Mouse (Mus musculus) retina, postnatal 7 days (tissue): Measurements from ENCODE around the gene D630045J12Rik.

ENCODE experiments used
- DNase-seq: peaks from one replicate; pipeline ENCODE4 v3.0.0-alpha.2; 2012; ENCODE audit warnings: low read depth, low spot score

Gene D630045J12Rik

DNA sequence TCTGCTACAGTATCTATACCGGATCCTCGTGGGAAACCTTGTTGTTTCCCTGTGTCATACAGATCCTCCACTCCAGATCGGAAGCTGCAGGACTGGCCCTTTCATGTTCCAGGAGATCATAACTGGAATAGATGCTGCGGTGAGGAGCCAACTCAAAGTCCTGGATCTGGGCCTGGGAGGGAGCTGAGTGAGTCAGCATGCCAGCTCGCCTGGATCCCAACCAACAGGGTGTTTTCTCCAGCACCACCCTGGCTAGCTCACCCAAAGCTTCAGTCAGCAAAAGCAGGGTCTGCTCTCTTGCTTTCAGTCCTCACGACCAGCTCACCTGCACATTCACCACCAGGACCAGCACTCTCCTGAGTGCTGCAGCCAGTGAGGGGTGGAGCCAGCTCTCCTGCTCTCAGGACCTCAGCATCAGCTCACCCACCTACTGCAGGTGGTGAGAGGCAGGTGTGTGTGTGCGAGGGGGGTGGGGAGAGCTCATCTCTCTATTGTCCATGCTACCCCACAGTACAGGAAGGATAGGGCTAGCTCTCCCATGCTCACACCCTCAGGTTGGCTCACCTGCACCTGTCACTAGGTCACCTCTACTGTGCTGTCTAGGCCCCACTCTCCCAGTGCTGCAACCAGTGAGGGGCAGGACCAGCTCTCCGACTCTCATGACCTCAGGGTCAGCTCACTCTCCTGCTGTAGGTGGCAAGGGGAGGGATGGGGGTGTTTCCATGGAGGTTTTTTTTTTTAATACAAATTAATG is 118.8 kb downstream of the D630045J12Rik start:
- no peak for DNase-seq

DNA sequence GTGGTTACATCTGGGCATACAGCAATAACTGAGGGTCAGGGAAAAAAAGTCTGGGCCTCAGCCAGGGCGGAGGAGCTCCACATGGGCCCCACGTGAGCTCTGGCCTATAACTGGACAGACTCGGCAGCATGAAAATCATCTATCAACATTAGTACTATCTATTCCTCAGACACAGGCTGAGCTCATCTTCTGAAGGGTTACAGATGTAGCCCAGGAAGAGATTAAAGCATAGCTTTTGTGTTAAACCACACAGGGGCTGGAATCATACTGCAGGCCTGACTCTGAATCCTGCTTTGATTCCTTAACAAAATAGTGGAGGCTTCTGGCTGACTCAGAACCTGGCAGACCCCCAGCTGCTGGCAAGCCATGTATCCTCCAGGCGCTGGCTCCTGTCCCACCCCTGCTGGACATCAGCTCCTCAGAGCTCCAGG is 122.0 kb downstream of the D630045J12Rik start:
- DNase-seq: no peak

DNA sequence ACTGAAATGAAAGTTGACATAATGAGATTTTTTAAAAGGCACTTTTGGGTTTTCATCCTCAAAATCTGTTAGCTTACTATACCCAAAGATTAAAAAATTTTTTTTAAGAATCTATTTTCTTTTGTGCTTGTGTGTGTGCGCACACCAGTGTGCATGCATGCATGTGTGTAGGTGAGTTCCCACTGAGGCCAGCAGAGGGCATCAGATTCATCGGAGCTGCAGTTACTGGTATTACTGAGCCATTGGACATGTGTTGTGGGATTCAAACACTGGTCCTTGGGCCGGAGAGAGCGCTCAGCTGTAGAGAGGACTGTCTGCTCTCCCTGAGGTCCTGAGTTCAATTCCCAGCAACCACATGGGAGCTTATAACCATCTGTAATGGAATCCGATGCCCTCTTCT is 123.9 kb downstream of the D630045J12Rik start:
- no peak for DNase-seq

DNA sequence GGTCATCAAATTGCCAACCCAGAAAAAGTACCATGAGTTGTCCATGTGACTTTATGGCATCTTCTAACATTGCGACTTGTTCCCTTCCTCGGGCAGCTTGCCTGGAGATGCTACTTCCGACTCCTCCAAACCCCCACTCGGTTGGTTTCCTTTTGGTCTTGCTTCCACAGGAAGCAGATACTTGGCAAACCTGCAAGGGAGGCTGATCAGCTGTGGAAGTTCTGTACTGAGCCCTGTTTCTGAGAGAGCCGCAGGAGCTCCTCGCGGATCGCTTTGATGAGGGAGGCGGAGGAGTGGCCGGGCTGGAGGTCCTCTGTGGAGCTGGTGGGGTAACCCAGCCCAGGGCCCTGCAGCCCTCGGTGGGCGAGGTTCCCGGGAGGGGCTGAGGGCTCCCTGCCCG is 125.7 kb downstream of the D630045J12Rik start:
- no peak for DNase-seq

GRCm38 (mm10) chr6:38125462-38125861 is 128.3 kb downstream of the D630045J12Rik start:
- DNase-seq: no peak

GRCm38 (mm10) chr6:38124882-38125281 is 128.9 kb downstream of the D630045J12Rik start:
- DNase-seq: no peak

GRCm38 (mm10) chr6:38124207-38124835 is 129.5 kb downstream of the D630045J12Rik start, which contains the start of gene Atp6v0a4:
Gene Atp6v0a4 (minus strand): TSS chr6:38124586.
- DNase-seq: no peak

GRCm38 (mm10) chr6:38123471-38124206 is 130.2 kb downstream of the D630045J12Rik start:
- DNase-seq: no peak

DNA sequence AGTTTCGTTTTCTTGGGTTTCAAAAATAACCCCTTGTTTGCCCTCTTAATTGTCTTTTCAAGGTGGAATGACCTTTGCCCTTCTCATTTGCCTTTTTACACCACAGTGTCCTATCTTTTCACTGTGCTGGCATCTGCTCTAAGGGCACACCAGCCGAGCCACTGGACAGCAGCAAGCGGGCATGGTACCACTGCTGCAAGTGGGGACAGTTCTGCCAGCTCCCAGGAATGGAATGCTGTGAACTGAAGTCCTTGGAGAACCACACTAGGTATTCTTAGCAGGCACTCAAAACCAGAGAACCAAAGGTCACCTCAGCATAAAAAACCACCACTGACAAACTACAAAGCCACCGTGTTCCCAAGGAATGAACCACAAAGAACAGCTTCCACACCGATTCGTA is 131.0 kb downstream of the D630045J12Rik start:
- no peak for DNase-seq

- DNase-seq: no peak
These were observed 132.0 kb downstream of the D630045J12Rik start for GRCm38 (mm10) chr6:38121843-38122242.

DNA sequence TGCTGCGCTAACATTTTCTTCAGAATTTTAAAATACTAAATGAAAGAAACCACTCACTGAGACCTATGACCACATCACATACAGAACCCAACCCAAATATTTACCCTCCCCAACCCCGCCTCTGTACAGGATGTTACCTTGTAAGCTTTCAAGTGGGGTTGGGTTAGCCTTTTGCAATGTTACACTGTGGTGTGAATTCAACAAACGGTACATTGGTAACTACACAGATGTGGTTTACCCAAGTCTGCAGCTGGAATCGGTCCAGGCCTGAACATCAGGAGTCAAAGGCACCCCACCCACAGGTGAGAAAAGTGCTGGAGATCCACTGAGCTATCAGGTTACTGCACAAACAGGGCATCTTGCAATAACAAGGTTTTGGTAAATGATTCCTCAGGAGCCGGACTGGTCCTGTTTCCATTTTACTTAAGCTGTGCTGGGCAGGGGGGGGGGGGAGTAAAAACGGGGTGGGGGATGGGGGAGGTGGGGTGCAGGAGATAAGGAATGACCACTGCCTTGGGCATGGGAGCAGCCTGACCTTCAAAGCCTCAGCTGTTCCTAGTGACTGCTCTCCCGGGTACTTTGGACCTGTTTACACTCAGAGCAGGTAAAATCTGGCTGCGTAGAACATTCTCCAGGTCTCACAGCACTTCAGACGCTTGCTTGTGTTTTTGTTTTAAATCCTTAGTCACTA is 133.0 kb downstream of the D630045J12Rik start:
- no peak for DNase-seq

- no peak for DNase-seq
These were observed 135.5 kb downstream of the D630045J12Rik start for GRCm38 (mm10) chr6:38118341-38118740.

DNA sequence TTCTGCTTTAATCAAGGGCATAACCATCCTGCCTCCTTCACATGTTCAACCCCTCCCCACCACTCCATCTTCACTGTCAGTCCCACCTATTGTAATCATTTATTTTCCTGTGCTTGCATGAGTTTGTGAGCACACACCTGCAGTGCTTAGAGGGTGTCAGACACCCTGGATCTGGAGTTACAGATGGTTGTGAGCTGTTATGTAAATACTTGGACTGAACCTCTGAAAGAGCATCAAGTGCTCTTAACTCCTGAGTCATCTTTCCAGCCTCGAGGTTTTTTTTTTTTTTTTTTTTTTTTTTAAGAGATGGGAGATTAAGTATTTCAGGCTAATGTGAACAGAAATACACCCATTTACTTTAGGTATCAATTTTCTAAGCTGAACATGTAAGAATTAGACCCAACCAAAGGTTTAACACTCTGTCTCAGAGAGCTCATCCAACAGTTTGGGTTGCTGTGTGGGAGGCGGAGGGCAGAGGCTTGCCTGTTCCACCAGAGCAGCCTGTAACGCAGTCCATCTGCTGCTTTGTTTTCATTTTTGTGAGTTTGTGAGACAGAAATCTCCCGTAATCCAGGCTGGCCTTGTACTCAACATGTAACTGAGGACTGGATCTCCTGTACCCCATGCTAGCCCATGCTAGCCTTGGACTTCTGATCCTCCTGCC is 137.6 kb downstream of the D630045J12Rik start:
- no peak for DNase-seq

GRCm38 (mm10) chr6:38110859-38111258 is 142.9 kb downstream of the D630045J12Rik start:
- DNase-seq: no peak

DNA sequence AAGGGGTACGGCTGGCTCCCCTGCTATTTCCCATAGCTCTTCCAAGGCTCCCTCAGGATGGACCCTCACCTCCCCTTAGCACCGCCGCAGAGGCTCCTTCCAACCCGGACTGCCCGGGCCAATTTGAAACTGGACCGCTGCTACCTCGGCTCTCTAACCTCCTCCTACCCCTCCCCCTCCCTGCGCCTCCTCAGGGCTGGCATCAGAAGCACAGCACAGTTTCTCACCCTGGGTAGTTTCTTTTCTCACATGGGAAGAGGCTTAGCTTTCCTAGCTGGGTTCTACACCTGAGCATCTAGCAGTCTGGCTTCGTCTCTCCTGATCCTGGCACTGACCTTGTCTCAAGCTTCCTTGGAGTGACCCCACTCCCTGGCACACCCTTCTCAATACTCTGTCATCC is 143.9 kb downstream of the D630045J12Rik start:
- DNase-seq: no peak

- DNase-seq: no peak
These were observed 144.5 kb downstream of the D630045J12Rik start, which contains the start of gene Tmem213 for GRCm38 (mm10) chr6:38109160-38109795. Gene Tmem213 (plus strand): TSS chr6:38109255.

GRCm38 (mm10) chr6:38108449-38108848 is 145.4 kb downstream of the D630045J12Rik start:
- DNase-seq: no peak

DNA sequence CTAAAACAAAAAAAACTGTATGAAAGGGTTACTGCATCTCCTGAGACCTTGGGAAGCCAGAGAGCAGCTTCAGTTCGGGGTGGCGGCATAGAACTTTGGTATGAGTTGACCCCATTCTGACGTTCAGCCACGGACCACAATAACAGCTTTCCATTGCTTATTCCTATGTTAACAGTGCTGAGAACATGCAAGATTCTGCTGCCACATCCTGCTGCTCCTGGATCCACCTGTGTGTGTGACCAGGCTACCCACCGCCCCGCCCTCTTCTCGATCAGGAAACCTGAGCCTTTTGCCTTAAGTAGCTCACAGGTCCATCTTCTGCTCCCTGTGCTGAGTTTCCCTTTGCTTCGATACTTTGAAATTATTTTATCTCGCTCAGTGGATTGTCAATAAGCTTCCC is 147.9 kb downstream of the D630045J12Rik start:
- no peak for DNase-seq

DNA sequence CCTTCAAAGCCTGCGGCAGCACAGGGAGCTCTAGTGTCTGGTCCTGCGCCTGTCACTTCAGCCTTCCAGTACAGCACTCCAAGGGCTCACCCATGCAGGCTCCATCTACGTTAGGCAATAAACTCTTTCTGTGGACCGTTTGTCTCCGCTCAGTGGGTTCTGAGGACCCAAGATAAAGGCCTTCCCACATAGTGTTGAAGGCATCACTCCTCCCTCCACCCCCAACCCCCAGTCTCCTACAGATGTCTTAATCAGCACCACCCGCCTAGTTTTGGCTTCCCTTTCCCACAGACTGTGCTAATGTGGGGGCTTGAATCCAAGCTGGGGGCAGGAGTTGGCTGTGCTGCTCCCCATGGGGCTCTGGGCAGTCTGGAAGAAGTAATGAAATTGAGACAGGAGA is 150.0 kb downstream of the D630045J12Rik start:
- DNase-seq: no peak

GRCm38 (mm10) chr6:38102216-38102795 is 151.5 kb downstream of the D630045J12Rik start:
- no peak for DNase-seq
